Mouse (Mus musculus): ENCODE data around the gene Arid1b. TPM values are rescaled to one million over a fixed set of nuclear protein-coding genes. Genes with fewer than 3 reads are reported as not detected.
A peak's percentile ranks its signal among the peaks of the same experiment; 100 is the strongest.

The Arid1b gene
- polyA plus RNA-seq, 1 experiment from 2014 or later: 22.3 TPM

GRCm38 (mm10) chr17:5207881-5208280, 213.7 kb downstream of the Arid1b start:
- Histone ChIP-seq H3K9me3 (replicated peaks) (no peaks in the 10 kb centered on the region), H3K4me2 (replicated peaks) (no peak overlapping the region), H3K9ac (no peak overlapping the region), H3K36me3 (no peaks in the 10 kb centered on the region), H3K4me3 (no peak overlapping the region), H3K4me1 (peaks cover 47% of the 10 kb centered on the region), H3K27me3 (no peaks in the 10 kb centered on the region), H3K27ac (no peak overlapping the region)
- 89% methylated on average over 8 of the region's 8 CpGs for WGBS
- no peak for ATAC-seq (ENCODE audit: low FRiP score)

- no peak overlapping the region for H3K9ac ChIP-seq
- H3K4me1 ChIP-seq: peaks cover 52% of the 10 kb centered on the region
- H3K36me3 ChIP-seq: no peaks in the 10 kb centered on the region
- no peak overlapping the region for H3K4me2 ChIP-seq (replicated peaks)
- H3K4me3 ChIP-seq: no peak overlapping the region
- WGBS: 40% methylated on average over 3 of the region's 3 CpGs
- no peaks in the 10 kb centered on the region for H3K27me3 ChIP-seq
- H3K27ac ChIP-seq: no peak overlapping the region
- no peak for ATAC-seq (ENCODE audit: low FRiP score)
- H3K9me3 ChIP-seq (replicated peaks): no peaks in the 10 kb centered on the region
Observed at GRCm38 (mm10) chr17:5208362-5208761, 214.2 kb downstream of the Arid1b start.

- 87% methylated on average over 1 of the region's 1 CpGs for WGBS
- no peak for ATAC-seq (ENCODE audit: low FRiP score)
- no peaks in the 10 kb centered on the region for H3K27me3 ChIP-seq
Observed at GRCm38 (mm10) chr17:5209076-5209475, 214.9 kb downstream of the Arid1b start.

GRCm38 (mm10) chr17:5210101-5210727, 216.1 kb downstream of the Arid1b start:
- H3K9ac ChIP-seq: no peak overlapping the region
- no peak overlapping the region for H3K4me3 ChIP-seq
- no peak for ATAC-seq (ENCODE audit: low FRiP score)
- no peak overlapping the region for H3K4me2 ChIP-seq (replicated peaks)
- peak overlapping the region; percentile 23; the same call in 1 of the 2 replicates for H3K27ac ChIP-seq
- peaks cover 58% of the 10 kb centered on the region for H3K4me1 ChIP-seq
- H3K9me3 ChIP-seq (replicated peaks): no peaks in the 10 kb centered on the region
- WGBS: 74% methylated on average over 6 of the region's 6 CpGs
- H3K36me3 ChIP-seq: no peaks in the 10 kb centered on the region
- H3K27me3 ChIP-seq: no peaks in the 10 kb centered on the region

More at GRCm38 (mm10) chr17:5209076-5209475, 214.9 kb downstream of the Arid1b start:
- H3K9ac ChIP-seq: no peak overlapping the region
- peaks cover 52% of the 10 kb centered on the region for H3K4me1 ChIP-seq
- no peak overlapping the region for H3K27ac ChIP-seq
- H3K9me3 ChIP-seq (replicated peaks): no peaks in the 10 kb centered on the region
- H3K4me2 ChIP-seq (replicated peaks): no peak overlapping the region
- H3K36me3 ChIP-seq: no peaks in the 10 kb centered on the region
- H3K4me3 ChIP-seq: no peak overlapping the region

- Histone ChIP-seq H3K27ac (no peak overlapping the region), H3K9ac (no peak overlapping the region), H3K4me2 (replicated peaks) (no peak overlapping the region), H3K36me3 (no peaks in the 10 kb centered on the region), H3K4me3 (no peak overlapping the region), H3K4me1 (peaks cover 56% of the 10 kb centered on the region), H3K9me3 (replicated peaks) (no peaks in the 10 kb centered on the region), H3K27me3 (no peaks in the 10 kb centered on the region)
- no peak for ATAC-seq (ENCODE audit: low FRiP score)
- 94% methylated on average over 7 of the region's 7 CpGs for WGBS
Observed at GRCm38 (mm10) chr17:5210891-5211290, 216.8 kb downstream of the Arid1b start.

- Histone ChIP-seq H3K27me3 (no peaks in the 10 kb centered on the region), H3K4me3 (no peak overlapping the region), H3K27ac (peak overlapping the region; percentile 80), H3K9ac (no peak overlapping the region), H3K9me3 (replicated peaks) (no peaks in the 10 kb centered on the region), H3K4me2 (replicated peaks) (no peak overlapping the region), H3K36me3 (no peaks in the 10 kb centered on the region), H3K4me1 (peaks cover 57% of the 10 kb centered on the region)
- peak; percentile 71 for ATAC-seq (ENCODE audit: low FRiP score)
- 39% methylated on average over 12 of the region's 12 CpGs for WGBS
Observed at GRCm38 (mm10) chr17:5212166-5212565, 218.0 kb downstream of the Arid1b start.

GRCm38 (mm10) chr17:5213441-5213840, 219.3 kb downstream of the Arid1b start:
- Histone ChIP-seq H3K4me1 (peaks cover 68% of the 10 kb centered on the region), H3K9me3 (replicated peaks) (no peaks in the 10 kb centered on the region), H3K9ac (no peak overlapping the region), H3K27ac (peak overlapping the region; percentile 80), H3K4me3 (no peak overlapping the region), H3K36me3 (no peaks in the 10 kb centered on the region), H3K4me2 (replicated peaks) (no peak overlapping the region), H3K27me3 (no peaks in the 10 kb centered on the region)
- 45% methylated on average over 6 of the region's 6 CpGs for WGBS
- no peak for ATAC-seq (ENCODE audit: low FRiP score)

- Histone ChIP-seq H3K9ac (no peak overlapping the region), H3K4me3 (no peak overlapping the region), H3K4me1 (peaks cover 74% of the 10 kb centered on the region), H3K36me3 (no peaks in the 10 kb centered on the region), H3K27me3 (no peaks in the 10 kb centered on the region), H3K27ac (no peak overlapping the region), H3K4me2 (replicated peaks) (no peak overlapping the region), H3K9me3 (replicated peaks) (no peaks in the 10 kb centered on the region)
- no peak for ATAC-seq (ENCODE audit: low FRiP score)
- 93% methylated on average over 4 of the region's 4 CpGs for WGBS
Observed at GRCm38 (mm10) chr17:5215352-5215751, 221.2 kb downstream of the Arid1b start.

GRCm38 (mm10) chr17:5216965-5217546, 222.9 kb downstream of the Arid1b start:
- H3K36me3 ChIP-seq: no peaks in the 10 kb centered on the region
- H3K27me3 ChIP-seq: no peaks in the 10 kb centered on the region
- ATAC-seq (ENCODE audit: low FRiP score): no peak
- H3K4me1 ChIP-seq: peaks cover 76% of the 10 kb centered on the region
- WGBS: 42% methylated on average over 10 of the region's 10 CpGs
- no peak overlapping the region for H3K4me3 ChIP-seq
- no peak overlapping the region for H3K9ac ChIP-seq
- peak overlapping the region; percentile 0; the same call in 1 of the 2 replicates for H3K27ac ChIP-seq
- no peak overlapping the region for H3K4me2 ChIP-seq (replicated peaks)
- no peaks in the 10 kb centered on the region for H3K9me3 ChIP-seq (replicated peaks)

GRCm38 (mm10) chr17:5217852-5218845, 224.0 kb downstream of the Arid1b start:
- no peaks in the 10 kb centered on the region for H3K27me3 ChIP-seq
- peaks cover 69% of the 10 kb centered on the region for H3K4me1 ChIP-seq
- ATAC-seq (ENCODE audit: low FRiP score): no peak
- no peak overlapping the region for H3K27ac ChIP-seq
- H3K4me2 ChIP-seq (replicated peaks): no peak overlapping the region
- no peaks in the 10 kb centered on the region for H3K36me3 ChIP-seq
- 76% methylated on average over 9 of the region's 9 CpGs for WGBS
- no peaks in the 10 kb centered on the region for H3K9me3 ChIP-seq (replicated peaks)
- no peak overlapping the region for H3K4me3 ChIP-seq
- no peak overlapping the region for H3K9ac ChIP-seq

GRCm38 (mm10) chr17:5218955-5219557, 224.9 kb downstream of the Arid1b start:
- Histone ChIP-seq H3K36me3 (no peaks in the 10 kb centered on the region), H3K4me2 (replicated peaks) (no peak overlapping the region), H3K9ac (no peak overlapping the region), H3K4me3 (no peak overlapping the region), H3K9me3 (replicated peaks) (no peaks in the 10 kb centered on the region), H3K27ac (no peak overlapping the region), H3K27me3 (no peaks in the 10 kb centered on the region), H3K4me1 (peaks cover 60% of the 10 kb centered on the region)
- WGBS: 66% methylated on average over 6 of the region's 6 CpGs
- ATAC-seq (ENCODE audit: low FRiP score): no peak

- no peak overlapping the region for H3K4me2 ChIP-seq (replicated peaks)
- ATAC-seq (ENCODE audit: low FRiP score): peak; percentile 36; the same call in 1 of the 2 replicates
- H3K9me3 ChIP-seq (replicated peaks): no peaks in the 10 kb centered on the region
- H3K4me3 ChIP-seq: no peak overlapping the region
- H3K9ac ChIP-seq: no peak overlapping the region
- H3K27ac ChIP-seq: peak overlapping the region; percentile 73
- 63% methylated on average over 8 of the region's 8 CpGs for WGBS
- H3K27me3 ChIP-seq: no peaks in the 10 kb centered on the region
- H3K36me3 ChIP-seq: no peaks in the 10 kb centered on the region
- H3K4me1 ChIP-seq: peaks cover 55% of the 10 kb centered on the region
Observed at GRCm38 (mm10) chr17:5221041-5221440, 226.9 kb downstream of the Arid1b start.

Data from hindbrain, embryonic 12.5 days (tissue).